Mouse (Mus musculus): ENCODE data around the gene Ryr2. TPM values are rescaled to one million over a fixed set of nuclear protein-coding genes. Genes with fewer than 3 reads are reported as not detected.

Gene Ryr2
- total RNA-seq, 2 experiments from 2014 or later: not detected

DNA sequence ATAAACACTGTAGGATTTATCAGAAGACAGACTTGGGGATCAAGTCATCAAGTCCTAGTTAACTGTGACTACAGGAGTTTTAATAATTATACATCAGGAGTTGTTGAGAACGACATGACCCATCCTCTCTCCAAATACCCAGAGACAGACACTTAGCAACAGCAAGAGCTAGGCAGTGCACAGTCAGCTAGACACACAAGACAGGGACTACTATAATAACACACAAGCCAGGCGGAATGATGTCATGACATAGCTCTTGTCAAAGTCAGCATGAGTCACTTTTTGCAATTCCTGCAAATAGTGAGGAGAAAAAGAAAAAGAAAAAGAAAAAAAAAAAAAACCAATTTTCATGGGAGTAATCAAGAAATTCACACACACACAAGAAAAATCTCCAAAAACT, 201.6 kb downstream of the Ryr2 start:
- ATAC-seq (replicated peaks; ENCODE audit: low FRiP score, low TSS enrichment, poor library complexity, severe bottlenecking): no peak

GRCm38 (mm10) chr13:11903272-11903671, 203.5 kb downstream of the Ryr2 start:
- ATAC-seq (replicated peaks; ENCODE audit: low FRiP score, low TSS enrichment, poor library complexity, severe bottlenecking): no peak

GRCm38 (mm10) chr13:11902856-11903255, 203.9 kb downstream of the Ryr2 start:
- no peak for ATAC-seq (replicated peaks; ENCODE audit: low FRiP score, low TSS enrichment, poor library complexity, severe bottlenecking)

GRCm38 (mm10) chr13:11900631-11901030, 206.1 kb downstream of the Ryr2 start:
- ATAC-seq (replicated peaks; ENCODE audit: low FRiP score, low TSS enrichment, poor library complexity, severe bottlenecking): no peak

GRCm38 (mm10) chr13:11895631-11896030, 211.1 kb downstream of the Ryr2 start:
- no peak for ATAC-seq (replicated peaks; ENCODE audit: low FRiP score, low TSS enrichment, poor library complexity, severe bottlenecking)

DNA sequence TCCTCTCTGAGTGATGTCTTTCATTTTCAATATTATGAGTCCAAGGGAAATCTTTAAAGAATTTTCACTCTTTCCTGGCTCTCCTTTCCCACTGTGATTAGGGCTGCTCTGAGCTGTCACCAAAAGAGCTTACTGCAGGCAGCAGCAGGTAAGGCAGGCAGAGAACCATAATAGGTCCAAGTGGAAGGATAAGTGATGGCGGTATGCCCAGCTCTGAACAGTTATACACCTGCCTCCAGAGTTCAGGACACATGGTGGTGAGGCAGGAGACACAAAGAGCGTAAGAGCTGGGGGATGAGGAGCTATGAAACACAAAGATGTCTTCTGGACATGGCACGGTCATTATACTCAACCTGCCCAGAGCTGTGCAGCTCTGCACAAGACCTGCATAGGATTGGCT, 215.0 kb downstream of the Ryr2 start:
- no peak for ATAC-seq (replicated peaks; ENCODE audit: low FRiP score, low TSS enrichment, poor library complexity, severe bottlenecking)

- ATAC-seq (replicated peaks; ENCODE audit: low FRiP score, low TSS enrichment, poor library complexity, severe bottlenecking): no peak
These were observed 215.6 kb downstream of the Ryr2 start for GRCm38 (mm10) chr13:11891115-11891514.

DNA sequence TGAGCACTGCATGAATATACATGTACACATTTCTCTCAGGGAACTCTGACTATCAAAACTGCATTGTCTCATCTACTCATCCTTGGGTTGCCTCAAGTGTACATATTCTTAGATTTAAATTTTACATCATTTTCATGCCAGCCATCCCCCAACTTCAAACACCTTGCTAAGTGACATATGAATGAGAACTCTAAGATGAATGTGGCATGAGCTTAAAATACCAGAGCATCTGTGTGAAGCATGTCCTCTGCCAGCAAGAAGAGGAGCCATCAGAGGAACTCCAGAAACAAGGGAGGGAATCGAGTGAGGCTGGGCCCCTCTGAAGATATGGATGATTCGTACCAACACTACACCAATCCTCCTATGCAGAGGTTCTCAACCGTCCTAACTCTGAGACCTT, 222.6 kb downstream of the Ryr2 start:
- ATAC-seq (replicated peaks; ENCODE audit: low FRiP score, low TSS enrichment, poor library complexity, severe bottlenecking): no peak

DNA sequence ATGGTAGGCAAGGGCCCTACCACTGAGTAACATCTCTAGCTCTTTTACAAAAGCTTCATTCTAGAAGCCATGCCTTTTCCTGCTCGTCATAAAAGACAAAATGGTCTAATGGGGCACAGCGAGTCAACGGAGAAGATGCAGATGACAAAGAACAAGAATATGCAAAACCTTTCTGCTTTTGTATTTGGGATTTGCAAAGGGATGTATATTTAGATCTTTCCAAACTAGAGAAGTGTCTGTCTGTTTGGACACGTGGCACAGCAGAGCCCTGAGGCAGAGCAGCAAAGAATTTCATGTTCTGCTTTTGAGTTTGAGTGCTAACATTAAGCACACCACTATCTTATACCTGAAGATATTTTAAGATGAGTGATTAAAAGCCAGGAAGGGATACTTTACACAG, 224.4 kb downstream of the Ryr2 start:
- ATAC-seq (replicated peaks; ENCODE audit: low FRiP score, low TSS enrichment, poor library complexity, severe bottlenecking): no peak

DNA sequence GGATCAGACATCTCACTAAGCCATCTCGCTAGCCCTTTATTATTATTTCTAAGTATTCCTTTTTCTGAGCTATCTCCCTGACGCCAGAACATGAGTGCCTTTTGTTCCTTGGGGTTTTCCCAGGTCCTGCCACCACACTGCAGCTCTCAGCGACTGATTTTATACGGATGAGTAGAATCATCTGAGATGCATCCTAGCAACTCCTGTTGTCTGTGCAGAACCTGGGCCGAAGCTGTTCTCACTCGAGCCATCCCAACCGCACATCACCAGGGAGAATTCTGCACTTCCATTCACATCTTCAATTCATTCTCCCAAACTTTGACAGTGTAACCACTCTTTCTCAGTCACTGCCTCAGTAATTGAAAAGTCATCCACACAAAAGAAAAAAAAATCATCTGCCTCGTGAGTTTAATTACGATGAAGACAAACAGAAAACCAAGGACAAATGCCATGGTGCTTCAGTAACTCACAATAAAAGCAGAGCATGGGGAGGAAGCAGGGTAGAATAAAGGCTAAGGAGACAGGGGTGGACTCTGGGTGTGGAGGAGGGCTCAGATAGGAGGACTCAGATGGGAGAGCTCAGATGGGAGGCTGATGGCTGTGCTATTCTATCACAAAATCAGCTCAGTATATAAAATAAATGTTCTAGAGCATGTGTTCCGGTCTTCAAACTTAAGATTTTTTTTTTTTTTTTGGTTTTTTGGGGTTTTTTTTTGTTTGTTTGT, 226.1 kb downstream of the Ryr2 start:
- ATAC-seq (replicated peaks; ENCODE audit: low FRiP score, low TSS enrichment, poor library complexity, severe bottlenecking): no peak

GRCm38 (mm10) chr13:11879037-11879436, 227.7 kb downstream of the Ryr2 start:
- ATAC-seq (replicated peaks; ENCODE audit: low FRiP score, low TSS enrichment, poor library complexity, severe bottlenecking): no peak

- no peak for ATAC-seq (replicated peaks; ENCODE audit: low FRiP score, low TSS enrichment, poor library complexity, severe bottlenecking)
These were observed 231.9 kb downstream of the Ryr2 start for GRCm38 (mm10) chr13:11874852-11875251.

DNA sequence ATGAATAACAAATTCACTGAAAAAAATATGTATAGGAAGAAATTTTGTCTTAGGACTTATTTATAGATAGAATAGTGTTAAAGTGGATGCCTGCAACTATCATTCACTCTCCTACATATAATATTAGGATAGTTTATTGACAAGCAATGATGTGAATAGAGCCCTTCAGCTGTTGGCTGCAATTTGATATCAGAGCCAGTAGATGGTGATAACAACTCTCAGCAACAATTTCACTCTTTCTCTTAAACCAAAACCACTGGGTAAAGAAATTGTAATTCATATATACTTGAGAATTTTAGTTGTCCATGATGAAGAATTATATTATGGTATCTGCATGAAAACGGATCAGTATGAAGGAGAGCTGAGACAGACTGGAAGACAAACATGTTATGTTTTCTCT, 236.8 kb downstream of the Ryr2 start:
- no peak for ATAC-seq (replicated peaks; ENCODE audit: low FRiP score, low TSS enrichment, poor library complexity, severe bottlenecking)

GRCm38 (mm10) chr13:11869486-11869885, 237.3 kb downstream of the Ryr2 start:
- no peak for ATAC-seq (replicated peaks; ENCODE audit: low FRiP score, low TSS enrichment, poor library complexity, severe bottlenecking)

- ATAC-seq (replicated peaks; ENCODE audit: low FRiP score, low TSS enrichment, poor library complexity, severe bottlenecking): no peak
These were observed 237.8 kb downstream of the Ryr2 start for GRCm38 (mm10) chr13:11868979-11869378.

DNA sequence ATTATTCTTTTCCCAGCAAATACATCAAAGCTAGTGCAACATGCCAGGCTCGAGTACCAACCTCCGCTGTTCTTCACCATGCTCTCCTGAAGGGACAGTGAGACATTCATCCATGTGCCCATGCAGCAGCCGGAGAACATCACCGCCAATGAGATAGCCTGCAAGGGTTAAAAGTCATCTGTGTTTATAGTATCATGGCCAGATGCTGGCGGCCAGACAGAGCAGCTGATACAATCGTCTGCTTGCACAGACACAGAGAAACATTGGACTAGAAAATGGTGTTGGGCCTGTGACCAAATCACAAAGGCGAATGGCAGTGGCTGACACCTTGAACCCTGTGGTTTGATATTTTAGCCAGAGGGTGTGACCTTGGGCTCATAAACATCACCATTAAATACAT, 238.7 kb downstream of the Ryr2 start:
- no peak for ATAC-seq (replicated peaks; ENCODE audit: low FRiP score, low TSS enrichment, poor library complexity, severe bottlenecking)

DNA sequence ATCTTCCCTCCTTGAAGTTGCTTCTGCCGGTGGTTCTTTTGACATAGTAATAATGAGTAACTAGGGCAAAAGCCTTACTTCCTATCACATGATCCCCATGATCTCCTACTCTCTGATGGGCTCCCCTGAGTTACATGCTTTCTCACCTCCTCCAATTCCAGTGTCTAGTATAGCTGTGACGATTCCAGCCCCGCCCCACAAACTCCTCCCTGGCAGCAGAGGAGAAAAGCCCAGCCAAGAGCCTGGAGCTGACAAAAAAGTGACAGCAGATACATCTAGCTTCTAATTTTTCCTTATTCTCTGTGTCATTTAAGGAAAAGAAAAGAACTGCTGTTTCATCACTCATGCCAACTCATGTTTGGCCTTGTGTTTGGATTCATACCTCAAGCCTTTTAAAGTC, 241.5 kb downstream of the Ryr2 start:
- no peak for ATAC-seq (replicated peaks; ENCODE audit: low FRiP score, low TSS enrichment, poor library complexity, severe bottlenecking)

DNA sequence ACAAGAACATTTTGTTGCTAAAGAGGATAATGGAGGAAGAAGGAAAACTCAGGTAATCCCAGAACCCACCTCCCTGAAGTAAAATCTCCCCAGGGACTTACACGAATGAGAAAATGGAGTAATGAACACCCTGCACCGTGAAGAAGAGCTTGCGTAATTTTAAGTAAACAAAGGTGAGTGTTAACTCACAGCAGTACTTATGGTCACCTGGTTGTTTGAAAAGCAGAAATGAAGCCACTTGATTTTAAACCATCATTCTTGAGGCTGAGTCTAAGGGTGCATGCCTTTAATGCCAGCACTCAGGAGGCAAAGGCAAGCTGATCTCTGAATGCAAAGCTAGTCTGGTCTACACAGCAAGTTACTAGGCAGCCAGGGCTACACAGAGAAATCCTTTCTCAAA, 255.1 kb downstream of the Ryr2 start:
- ATAC-seq (replicated peaks; ENCODE audit: low FRiP score, low TSS enrichment, poor library complexity, severe bottlenecking): no peak

DNA sequence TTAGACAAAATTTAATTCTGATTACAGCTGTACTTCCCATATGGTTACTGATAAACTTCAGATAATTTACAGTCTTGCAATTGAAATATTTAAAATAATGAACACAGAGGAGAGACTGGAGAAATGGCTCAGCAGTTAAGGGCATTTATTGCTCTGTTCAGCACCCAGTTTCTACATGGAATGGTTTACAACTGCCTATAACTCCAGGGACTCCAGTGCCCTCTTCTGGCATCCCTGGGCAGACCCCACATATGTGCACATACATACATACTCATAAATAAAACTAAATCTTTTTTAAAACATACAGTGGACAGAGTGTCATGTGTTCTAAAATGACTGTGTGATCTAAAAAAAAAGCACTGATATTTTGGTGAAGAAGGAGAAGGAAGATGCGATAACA, 262.9 kb downstream of the Ryr2 start:
- ATAC-seq (replicated peaks; ENCODE audit: low FRiP score, low TSS enrichment, poor library complexity, severe bottlenecking): no peak

DNA sequence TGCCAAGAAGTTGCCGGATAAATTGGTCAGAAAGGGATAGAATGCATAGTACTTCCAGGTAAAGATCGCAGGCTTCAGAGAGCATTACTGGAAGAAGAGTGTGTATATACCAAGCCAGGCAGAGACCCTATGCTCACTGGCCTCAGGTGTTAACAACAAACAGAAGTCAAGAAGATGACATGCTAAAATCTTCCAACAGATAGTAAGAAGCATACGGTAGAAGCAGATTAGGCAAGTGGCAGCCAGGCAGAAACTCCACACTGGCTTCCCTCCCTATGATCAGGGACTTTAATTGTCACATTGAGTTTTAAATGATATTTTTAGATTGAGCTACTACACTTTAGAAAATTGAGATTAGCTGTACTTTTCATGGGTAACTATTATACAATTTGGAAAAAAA, 268.9 kb downstream of the Ryr2 start:
- ATAC-seq (replicated peaks; ENCODE audit: low FRiP score, low TSS enrichment, poor library complexity, severe bottlenecking): no peak

DNA sequence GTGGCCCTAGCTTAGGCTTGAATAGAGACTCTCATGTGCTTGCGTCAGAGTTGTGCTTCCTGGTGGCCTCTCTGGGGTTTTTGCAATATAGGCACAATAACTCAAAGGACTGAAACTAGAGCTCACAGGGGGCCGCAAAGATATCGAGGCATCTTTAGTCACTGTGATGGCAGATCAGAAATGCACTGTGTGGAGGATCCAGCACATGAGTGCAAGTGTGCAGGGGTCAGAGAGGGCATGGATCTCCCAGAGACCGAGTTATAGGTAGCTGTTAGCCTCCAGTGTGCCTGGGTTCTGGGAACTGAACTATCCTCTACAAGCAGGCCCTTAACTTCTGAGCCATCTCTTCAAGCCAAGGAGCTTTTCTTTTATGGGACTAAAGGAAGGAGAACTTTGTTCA, 269.6 kb downstream of the Ryr2 start:
- no peak for ATAC-seq (replicated peaks; ENCODE audit: low FRiP score, low TSS enrichment, poor library complexity, severe bottlenecking)
